In genomic region chr7:64896587-64896986, GRCm38 (mm10) we compare ENCODE assay signal across 14 mouse cellular contexts.
"Had no signal": no experiment of that assay in that cellular context is flagged by ENCODE, and none has a peak within 500 bp of the region (broad histone marks: within the 10 kb centered on the region; RNA-seq: fewer than 3 reads in every experiment).

No protein-coding gene starts in this region.

- DNase-seq: liver, embryonic 13.5 days; liver, postnatal 0 days; lung, postnatal 14 days; lung, postnatal 36 days; midbrain, embryonic 14.5 days; retina, postnatal 1 day; right cerebral cortex, adult 18-20 months; right cerebral cortex, postnatal 25 days; right cerebral cortex, postnatal 4 days; spleen, adult 18-20 months; thymus, adult 18-20 months; thymus, postnatal 25 days; thymus, postnatal 4 days had no signal

- ATAC-seq: liver, postnatal 0 days; midbrain, embryonic 16.5 days had no signal
